Mouse (Mus musculus): ENCODE results near the gene Shc3. TPM values are rescaled to one million over a fixed set of nuclear protein-coding genes. Genes with fewer than 3 reads are reported as not detected.

The Shc3 gene
- polyA plus RNA-seq, 1 experiment = 0.25 TPM

DNA sequence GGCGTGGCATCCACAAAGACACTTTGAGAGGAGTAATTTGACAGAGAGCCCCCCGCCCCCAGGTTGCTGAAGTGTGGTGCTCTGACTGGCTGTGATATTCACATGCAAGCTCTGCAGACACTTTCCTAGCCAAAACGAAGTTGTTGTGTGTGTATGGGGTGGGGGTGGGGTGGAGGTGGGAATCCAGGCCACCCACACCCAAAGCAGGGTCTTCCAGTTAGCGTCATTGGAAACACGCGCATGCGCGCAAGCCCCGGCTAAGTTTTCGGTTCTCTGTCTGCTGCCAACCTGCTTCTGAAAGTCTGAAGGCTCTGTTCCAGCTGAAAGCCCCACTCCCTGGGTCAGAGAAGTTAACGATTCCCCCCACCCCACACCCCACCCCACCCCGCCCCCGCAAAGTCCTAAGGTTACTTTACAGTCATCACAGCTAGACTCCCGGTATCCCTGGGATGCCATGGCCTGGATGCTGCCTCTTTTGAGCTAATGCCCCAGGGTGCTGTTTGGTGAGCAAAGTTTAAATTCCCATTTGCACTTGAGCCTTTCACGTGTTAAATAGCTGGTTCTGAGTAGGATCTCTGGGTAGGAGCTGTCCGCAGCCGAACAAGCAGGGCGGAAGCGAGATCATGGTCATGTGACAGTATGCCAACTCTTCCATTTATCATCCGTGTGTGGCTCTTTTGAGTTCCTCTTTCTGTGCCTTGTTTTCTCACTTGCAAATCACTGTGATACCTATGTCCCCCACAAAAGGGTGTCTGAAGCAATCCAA is 168.3 kb downstream of the Shc3 start:
- no peaks in the 10 kb centered on the region for H3K36me3 ChIP-seq (ENCODE audit: control insufficient read depth, insufficient read depth, low read length, poor library complexity, severe bottlenecking)
- peaks cover 4% of the 10 kb centered on the region for H3K4me1 ChIP-seq (ENCODE audit: control insufficient read depth, insufficient read depth, low read length)
- H3K27ac ChIP-seq (ENCODE audit: insufficient read depth, low read length) = 0 out of 2 replicates have a peak overlapping the region, but pooled peaks have one; percentile 13
- no peaks in the 10 kb centered on the region for H3K9me3 ChIP-seq (replicated peaks; ENCODE audit: control insufficient read depth, insufficient read depth, low read length, poor library complexity, severe bottlenecking)
- H3K9ac ChIP-seq (ENCODE audit: low read depth, poor library complexity, severe bottlenecking) = 0 out of 2 replicates have a peak overlapping the region, but pooled peaks have one; percentile 0
- no peaks in the 10 kb centered on the region for H3K27me3 ChIP-seq (ENCODE audit: control insufficient read depth, insufficient read depth, low read length, poor library complexity, severe bottlenecking)
- no peak overlapping the region; the same call in none of the 2 replicates for H3K4me3 ChIP-seq (ENCODE audit: low read depth, low read length)
- TF ChIP-seq EP300 (IDR thresholded peaks at IDR 0.05; ENCODE audit: insufficient read depth, low read depth, low read length) (0 out of 2 replicates have a peak, but pooled peaks have one; percentile 22), CTCF (IDR thresholded peaks at IDR 0.05; ENCODE audit: low read depth, low read length) (no peak)

DNA sequence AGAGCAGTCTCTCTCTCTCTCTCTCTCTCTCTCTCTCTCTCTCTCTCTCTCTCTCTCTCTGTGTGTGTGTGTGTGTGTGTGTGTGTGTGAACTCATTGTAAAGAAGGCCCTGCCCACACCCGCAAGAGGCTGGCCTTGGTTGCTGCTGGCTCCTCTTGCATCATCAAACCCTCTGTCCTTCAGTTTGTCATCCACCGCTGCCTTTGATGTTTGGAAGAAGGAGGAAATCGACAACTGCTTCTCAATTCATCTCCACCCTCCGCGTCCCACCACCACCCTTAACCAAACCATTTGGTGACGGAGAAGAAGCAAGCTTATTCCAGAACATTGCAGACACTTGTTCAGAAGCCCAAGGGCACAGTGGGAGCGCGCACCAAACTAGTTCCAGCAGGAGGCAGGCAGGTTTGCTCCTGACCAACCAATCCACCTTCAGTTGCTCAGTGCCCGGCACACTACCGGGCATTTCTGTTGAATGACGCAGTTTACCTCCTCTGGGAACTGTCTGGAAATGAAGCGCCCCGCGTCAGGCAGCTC is 169.0 kb downstream of the Shc3 start:
- no peak overlapping the region for H3K27ac ChIP-seq (ENCODE audit: insufficient read depth, low read length)

DNA sequence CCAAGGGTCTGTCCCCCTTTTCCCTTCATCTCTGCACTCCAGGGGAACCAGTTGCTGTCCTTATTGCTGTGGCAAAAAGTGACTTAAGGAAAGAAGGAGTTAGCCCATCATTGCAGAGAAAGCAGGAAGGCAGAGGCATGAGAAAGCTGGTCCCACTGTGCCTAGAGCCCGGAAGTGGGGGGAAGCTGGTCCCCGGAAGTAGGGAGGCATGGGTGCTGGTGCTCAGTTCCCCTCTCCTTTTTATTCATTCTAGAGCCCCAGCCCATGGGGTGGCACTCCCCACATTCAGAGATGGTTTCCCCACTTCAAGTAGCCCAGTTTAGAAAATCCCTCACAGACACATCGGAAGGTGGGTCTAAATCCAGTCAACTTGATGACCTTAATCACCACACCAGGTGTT is 169.7 kb downstream of the Shc3 start:
- no peak for TF ChIP-seq POLR2A (IDR thresholded peaks at IDR 0.05; ENCODE audit: insufficient read depth, low read length)
- TF ChIP-seq EP300 (IDR thresholded peaks at IDR 0.05; ENCODE audit: insufficient read depth, low read depth, low read length) = no peak
- TF ChIP-seq CTCF (IDR thresholded peaks at IDR 0.05; ENCODE audit: low read depth, low read length) = no peak
- Histone ChIP-seq H3K4me3 (ENCODE audit: low read depth, low read length) (no peak overlapping the region), H3K27ac (ENCODE audit: insufficient read depth, low read length) (no peak overlapping the region), H3K9me3 (replicated peaks; ENCODE audit: control insufficient read depth, insufficient read depth, low read length, poor library complexity, severe bottlenecking) (peaks cover 8% of the 10 kb centered on the region; the same call in 1 of the 2 replicates), H3K4me1 (ENCODE audit: control insufficient read depth, insufficient read depth, low read length) (peaks cover 4% of the 10 kb centered on the region), H3K36me3 (ENCODE audit: control insufficient read depth, insufficient read depth, low read length, poor library complexity, severe bottlenecking) (no peaks in the 10 kb centered on the region), H3K9ac (ENCODE audit: low read depth, poor library complexity, severe bottlenecking) (no peak overlapping the region), H3K27me3 (ENCODE audit: control insufficient read depth, insufficient read depth, low read length, poor library complexity, severe bottlenecking) (no peaks in the 10 kb centered on the region)

More for the DNA sequence above, 169.0 kb downstream of the Shc3 start:
- no peak overlapping the region; the same call in 1 of the 2 replicates for H3K4me3 ChIP-seq (ENCODE audit: low read depth, low read length)
- no peaks in the 10 kb centered on the region for H3K27me3 ChIP-seq (ENCODE audit: control insufficient read depth, insufficient read depth, low read length, poor library complexity, severe bottlenecking)
- H3K36me3 ChIP-seq (ENCODE audit: control insufficient read depth, insufficient read depth, low read length, poor library complexity, severe bottlenecking) = no peaks in the 10 kb centered on the region
- TF ChIP-seq POLR2A (IDR thresholded peaks at IDR 0.05; ENCODE audit: insufficient read depth, low read length) (no peak), EP300 (IDR thresholded peaks at IDR 0.05; ENCODE audit: insufficient read depth, low read depth, low read length) (no peak), CTCF (IDR thresholded peaks at IDR 0.05; ENCODE audit: low read depth, low read length) (no peak)
- H3K4me1 ChIP-seq (ENCODE audit: control insufficient read depth, insufficient read depth, low read length) = peaks cover 4% of the 10 kb centered on the region
- 0 out of 2 replicates have a peak overlapping the region, but pooled peaks have one; percentile 0 for H3K9ac ChIP-seq (ENCODE audit: low read depth, poor library complexity, severe bottlenecking)
- H3K9me3 ChIP-seq (replicated peaks; ENCODE audit: control insufficient read depth, insufficient read depth, low read length, poor library complexity, severe bottlenecking) = 0 out of 2 replicates have a peak, but pooled peaks cover 3% of the 10 kb centered on the region

DNA sequence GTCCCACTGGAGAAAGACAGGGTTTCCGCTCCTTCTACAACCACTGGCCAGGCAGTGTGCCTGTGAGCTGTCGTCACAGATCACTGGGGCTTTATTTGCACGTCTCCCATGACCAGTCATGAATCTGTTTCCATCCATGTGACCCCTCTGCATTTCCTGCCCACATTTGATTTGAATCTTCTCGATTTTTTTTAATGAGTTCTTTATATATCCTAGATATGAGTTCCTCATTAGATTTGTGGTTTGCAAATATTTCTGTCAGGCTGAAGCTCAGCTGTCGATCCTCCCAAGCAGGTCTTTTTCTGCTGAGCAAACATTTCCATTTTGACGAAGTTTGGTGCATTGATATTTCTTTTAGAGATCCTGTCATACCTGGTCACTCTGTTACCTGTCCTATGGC is 171.4 kb downstream of the Shc3 start:
- no peak overlapping the region for H3K27ac ChIP-seq (ENCODE audit: insufficient read depth, low read length)
- H3K9ac ChIP-seq (ENCODE audit: low read depth, poor library complexity, severe bottlenecking) = no peak overlapping the region
- H3K9me3 ChIP-seq (replicated peaks; ENCODE audit: control insufficient read depth, insufficient read depth, low read length, poor library complexity, severe bottlenecking) = peaks cover 8% of the 10 kb centered on the region; the same call in 1 of the 2 replicates
- no peaks in the 10 kb centered on the region for H3K27me3 ChIP-seq (ENCODE audit: control insufficient read depth, insufficient read depth, low read length, poor library complexity, severe bottlenecking)
- no peak overlapping the region for H3K4me3 ChIP-seq (ENCODE audit: low read depth, low read length)
- H3K4me1 ChIP-seq (ENCODE audit: control insufficient read depth, insufficient read depth, low read length) = peaks cover 4% of the 10 kb centered on the region
- TF ChIP-seq EP300 (IDR thresholded peaks at IDR 0.05; ENCODE audit: insufficient read depth, low read depth, low read length) (no peak), POLR2A (IDR thresholded peaks at IDR 0.05; ENCODE audit: insufficient read depth, low read length) (no peak), CTCF (IDR thresholded peaks at IDR 0.05; ENCODE audit: low read depth, low read length) (no peak)
- H3K36me3 ChIP-seq (ENCODE audit: control insufficient read depth, insufficient read depth, low read length, poor library complexity, severe bottlenecking) = no peaks in the 10 kb centered on the region

DNA sequence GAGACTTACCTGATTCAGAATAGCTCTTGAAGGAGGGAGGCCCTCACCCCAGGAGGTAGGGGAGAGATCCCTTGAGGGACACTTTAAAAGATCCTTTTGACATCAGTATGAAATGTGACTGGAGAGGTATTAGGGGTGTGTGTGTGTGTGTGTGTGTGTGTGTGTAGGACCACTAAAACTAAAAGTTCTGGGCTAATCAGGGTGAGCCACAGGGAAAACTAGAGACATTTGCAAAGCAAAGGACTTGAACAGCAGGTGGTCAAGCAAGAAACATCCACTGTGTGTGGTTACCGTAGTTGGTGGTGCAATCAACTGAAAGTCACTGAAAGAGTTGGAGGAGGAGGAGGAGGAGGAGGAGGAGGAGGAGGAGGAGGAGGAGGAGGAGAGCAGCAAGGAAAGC is 177.0 kb downstream of the Shc3 start:
- H3K4me1 ChIP-seq (ENCODE audit: control insufficient read depth, insufficient read depth, low read length) = no peaks in the 10 kb centered on the region
- H3K9me3 ChIP-seq (replicated peaks; ENCODE audit: control insufficient read depth, insufficient read depth, low read length, poor library complexity, severe bottlenecking) = peaks cover 8% of the 10 kb centered on the region; the same call in 1 of the 2 replicates
- no peaks in the 10 kb centered on the region for H3K36me3 ChIP-seq (ENCODE audit: control insufficient read depth, insufficient read depth, low read length, poor library complexity, severe bottlenecking)
- no peaks in the 10 kb centered on the region for H3K27me3 ChIP-seq (ENCODE audit: control insufficient read depth, insufficient read depth, low read length, poor library complexity, severe bottlenecking)
- TF ChIP-seq CTCF (IDR thresholded peaks at IDR 0.05; ENCODE audit: low read depth, low read length) = no peak
- no peak for TF ChIP-seq EP300 (IDR thresholded peaks at IDR 0.05; ENCODE audit: insufficient read depth, low read depth, low read length)
- H3K4me3 ChIP-seq (ENCODE audit: low read depth, low read length) = no peak overlapping the region
- no peak overlapping the region for H3K9ac ChIP-seq (ENCODE audit: low read depth, poor library complexity, severe bottlenecking)
- H3K27ac ChIP-seq (ENCODE audit: insufficient read depth, low read length) = no peak overlapping the region

DNA sequence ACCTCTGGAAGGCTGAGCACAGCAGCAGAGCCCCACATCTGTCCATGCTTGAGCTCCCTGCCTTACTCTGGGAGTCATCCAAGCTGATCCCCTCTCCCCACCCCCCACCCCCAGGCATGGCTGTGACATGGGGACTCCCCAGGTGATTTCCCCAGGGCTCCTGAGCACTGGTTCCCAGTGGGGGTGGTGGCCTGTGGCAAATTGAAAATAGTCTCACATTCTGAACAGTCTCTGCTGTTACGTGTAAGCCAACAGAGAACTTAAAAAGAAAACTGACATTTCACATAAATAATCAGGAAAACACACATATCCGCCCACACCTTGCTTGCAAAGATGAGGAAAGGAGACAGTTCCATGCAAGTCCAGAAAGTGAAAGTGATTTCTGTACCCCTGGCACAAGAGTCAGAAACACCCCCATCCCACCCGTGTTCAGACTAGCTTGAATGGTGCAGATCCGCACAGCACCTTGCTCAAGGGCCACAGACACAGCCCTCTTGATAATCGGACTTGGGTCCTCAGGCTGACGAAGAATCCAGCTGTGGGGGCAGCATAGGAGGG is 177.8 kb downstream of the Shc3 start:
- H3K36me3 ChIP-seq (ENCODE audit: control insufficient read depth, insufficient read depth, low read length, poor library complexity, severe bottlenecking) = no peaks in the 10 kb centered on the region

More for the DNA sequence above, 177.8 kb downstream of the Shc3 start:
- Histone ChIP-seq H3K27me3 (ENCODE audit: control insufficient read depth, insufficient read depth, low read length, poor library complexity, severe bottlenecking) (no peaks in the 10 kb centered on the region), H3K4me1 (ENCODE audit: control insufficient read depth, insufficient read depth, low read length) (no peaks in the 10 kb centered on the region), H3K9ac (ENCODE audit: low read depth, poor library complexity, severe bottlenecking) (no peak overlapping the region), H3K9me3 (replicated peaks; ENCODE audit: control insufficient read depth, insufficient read depth, low read length, poor library complexity, severe bottlenecking) (peaks cover 8% of the 10 kb centered on the region; the same call in 1 of the 2 replicates), H3K27ac (ENCODE audit: insufficient read depth, low read length) (no peak overlapping the region), H3K4me3 (ENCODE audit: low read depth, low read length) (no peak overlapping the region)
- TF ChIP-seq CTCF (IDR thresholded peaks at IDR 0.05; ENCODE audit: low read depth, low read length) (no peak), EP300 (IDR thresholded peaks at IDR 0.05; ENCODE audit: insufficient read depth, low read depth, low read length) (no peak), POLR2A (IDR thresholded peaks at IDR 0.05; ENCODE audit: insufficient read depth, low read length) (no peak)

Measured in ES-Bruce4 (cell line).